Mouse (Mus musculus) thymus, adult 2 months (tissue): Measurements from ENCODE around the gene Hoxa10. TPM values are rescaled to one million over a fixed set of nuclear protein-coding genes. Genes with fewer than 3 reads are reported as not detected.

ENCODE experiments used
- DNase-seq: peaks from one replicate; pipeline ENCODE4 v3.0.0; 2021
- H3K27ac ChIP-seq: fragments of 200-500 bp; 2 replicates; pipeline ENCODE4 v1.5.1; 2012; ENCODE audit warnings: low read length, control low read depth; ENCODE audit not compliant: control insufficient read depth, insufficient read depth
- H3K27me3 ChIP-seq: fragments of 200-500 bp; 2 replicates; pipeline ENCODE4 v1.6.1; 2012; ENCODE audit warnings: mild to moderate bottlenecking, low read length, moderate library complexity, mixed read lengths; ENCODE audit not compliant: control insufficient read depth, insufficient read depth
- H3K36me3 ChIP-seq: fragments of 200-500 bp; 2 replicates; pipeline ENCODE4 v1.6.1; 2012; ENCODE audit warnings: mild to moderate bottlenecking, low read length, moderate library complexity; ENCODE audit not compliant: control insufficient read depth, insufficient read depth
- H3K4me1 ChIP-seq: fragments of 200-500 bp; replicated peaks from 2 replicates; pipeline ENCODE4 v1.6.1; 2012; ENCODE audit warnings: low read length; ENCODE audit not compliant: control insufficient read depth, insufficient read depth
- H3K4me3 ChIP-seq: fragments of 200-500 bp; 2 replicates; pipeline ENCODE4 v1.5.1; 2012; ENCODE audit warnings: mild to moderate bottlenecking, low read length, control low read depth, moderate library complexity; ENCODE audit not compliant: control insufficient read depth, insufficient read depth
- CTCF ChIP-seq: fragments of 200-500 bp; IDR thresholded peaks from 2 replicates; pipeline ENCODE4 v1.5.1; 2012; ENCODE audit warnings: mild to moderate bottlenecking, control low read depth, low read length, moderate library complexity, borderline replicate concordance; ENCODE audit not compliant: control insufficient read depth, poor library complexity, insufficient read depth; ENCODE audit errors: extremely low read depth
- POLR2A ChIP-seq: fragments of 200-500 bp; IDR thresholded peaks from 2 replicates; pipeline ENCODE4 v1.6.1; 2012; ENCODE audit warnings: mild to moderate bottlenecking, low read length, control low read depth, moderate library complexity; ENCODE audit not compliant: control insufficient read depth, poor library complexity, insufficient read depth; ENCODE audit errors: extremely low read depth
- WGBS: fragments of 180-500 bp; shearing (Covaris S2); methylation state at CpG from one replicate; pipeline ENCODE4 v1.1.7; 2018; 5-methylcytosine and 5-hydroxymethylcytosine counted together
- polyA plus RNA-seq: library from polyadenylated mRNA; depleted of rRNA; stranded (reverse); fragments of >200 nt; gene quantifications from 2 replicates; pipeline ENCODE4 v1.2.3, GENCODE M21; 2012

Hoxa10 gene
- polyA plus RNA-seq, 1 experiment: not detected

DNA sequence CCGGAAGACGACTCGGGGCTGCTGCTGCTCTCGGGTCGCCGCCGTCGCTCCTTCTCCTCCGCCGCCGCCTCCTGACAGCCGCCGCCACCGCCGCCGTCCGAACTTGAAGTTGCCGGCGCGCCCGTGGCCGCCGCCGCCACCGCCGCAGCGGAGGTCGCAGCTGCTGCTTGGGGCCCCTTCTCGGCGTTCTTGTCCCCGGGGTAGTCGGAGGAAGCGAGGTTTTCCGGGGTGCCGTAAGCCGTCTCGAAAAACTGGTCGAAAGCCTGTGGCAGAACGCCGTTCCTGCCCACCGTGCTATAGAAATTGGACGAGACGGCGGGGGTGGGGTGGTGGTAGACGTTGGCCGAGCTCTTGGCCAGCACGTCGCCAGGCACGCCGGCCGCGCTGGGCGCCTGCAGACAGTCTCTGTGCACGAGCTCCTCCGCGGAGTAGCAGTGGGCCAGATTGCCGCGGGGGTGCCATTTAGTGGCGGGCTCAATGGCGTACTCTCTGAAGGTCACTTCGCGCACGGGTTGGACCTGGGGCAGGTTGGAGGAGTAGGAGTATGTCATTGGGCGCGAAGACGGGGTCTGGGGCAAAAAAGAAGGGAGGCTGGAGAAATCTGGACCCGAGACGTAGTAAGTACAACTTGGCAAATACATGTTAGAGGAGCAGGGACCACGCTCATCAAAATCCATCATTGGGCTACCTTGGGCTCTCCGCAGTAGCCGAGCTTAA, 4.5 kb upstream of the Hoxa10 start:
- peaks cover 72% of the 10 kb centered on the region for H3K27me3 ChIP-seq
- H3K27ac ChIP-seq: no peak overlapping the region
- TF ChIP-seq CTCF: no peak
- no peak for TF ChIP-seq POLR2A
- H3K4me3 ChIP-seq: no peak overlapping the region
- no peaks in the 10 kb centered on the region for H3K36me3 ChIP-seq
- 3% methylated on average over 71 of the region's 71 CpGs for WGBS
- H3K4me1 ChIP-seq: peaks cover 16% of the 10 kb centered on the region
- no peak for DNase-seq

DNA sequence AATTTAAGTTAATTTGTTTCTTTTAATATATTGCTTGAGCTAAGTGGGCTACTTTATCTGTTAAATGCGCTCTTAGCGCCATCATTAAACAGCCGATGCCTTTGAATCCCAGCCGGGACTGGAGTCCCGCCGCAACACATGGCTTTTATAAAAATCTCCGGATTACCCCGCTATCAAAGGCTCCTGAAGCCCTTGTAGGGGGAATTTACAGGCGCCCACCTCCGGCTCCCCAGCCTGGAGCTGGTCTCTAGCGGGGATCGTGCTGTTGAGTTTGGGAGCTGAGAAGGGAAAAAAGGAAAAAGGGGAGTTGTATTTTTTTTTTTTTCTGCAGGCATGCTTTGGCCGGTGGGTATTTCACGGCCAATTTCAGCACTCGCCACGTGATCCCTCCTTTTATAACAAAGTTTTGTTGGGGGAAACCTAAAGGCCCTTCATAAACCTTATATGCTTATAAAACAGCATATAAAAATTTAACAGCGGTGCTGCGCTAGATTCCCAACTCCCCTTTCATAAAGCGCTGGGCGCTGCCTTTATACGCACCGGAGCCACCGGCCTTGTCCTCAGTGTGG, 3.9 kb upstream of the Hoxa10 start:
- Histone ChIP-seq H3K27me3 (peaks cover 72% of the 10 kb centered on the region), H3K27ac (no peak overlapping the region), H3K36me3 (no peaks in the 10 kb centered on the region), H3K4me1 (peaks cover 16% of the 10 kb centered on the region), H3K4me3 (no peak overlapping the region)
- WGBS: 8% methylated on average over 23 of the region's 23 CpGs
- TF ChIP-seq CTCF (no peak), POLR2A (no peak)
- no peak for DNase-seq

DNA sequence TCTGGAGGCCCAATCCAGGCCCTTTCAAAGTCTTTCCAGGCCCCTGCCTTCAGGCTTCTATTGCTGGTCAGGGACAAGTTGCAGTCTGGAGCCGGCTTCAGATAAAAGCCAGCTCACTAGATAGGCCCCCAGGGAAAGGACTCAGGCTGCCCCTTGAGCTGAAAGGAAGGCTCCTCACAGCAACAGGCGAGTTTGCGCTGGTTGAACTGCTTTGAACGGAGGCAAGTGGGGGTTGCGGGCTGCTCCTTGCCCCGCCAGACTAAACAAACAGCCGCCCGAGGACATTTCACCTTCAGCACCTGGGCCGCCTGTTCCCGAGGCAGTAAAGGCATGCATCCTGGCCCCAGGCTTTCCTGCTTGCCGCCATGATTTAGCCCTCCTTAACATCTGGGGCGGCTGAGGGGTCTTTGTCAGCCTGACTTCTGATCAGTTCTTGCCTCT, 3.0 kb upstream of the Hoxa10 start:
- Histone ChIP-seq H3K4me1 (peaks cover 13% of the 10 kb centered on the region), H3K4me3 (no peak overlapping the region), H3K36me3 (no peaks in the 10 kb centered on the region), H3K27ac (no peak overlapping the region), H3K27me3 (peaks cover 69% of the 10 kb centered on the region)
- DNase-seq: no peak
- WGBS: 20% methylated on average over 12 of the region's 12 CpGs
- TF ChIP-seq POLR2A (no peak), CTCF (no peak)

DNA sequence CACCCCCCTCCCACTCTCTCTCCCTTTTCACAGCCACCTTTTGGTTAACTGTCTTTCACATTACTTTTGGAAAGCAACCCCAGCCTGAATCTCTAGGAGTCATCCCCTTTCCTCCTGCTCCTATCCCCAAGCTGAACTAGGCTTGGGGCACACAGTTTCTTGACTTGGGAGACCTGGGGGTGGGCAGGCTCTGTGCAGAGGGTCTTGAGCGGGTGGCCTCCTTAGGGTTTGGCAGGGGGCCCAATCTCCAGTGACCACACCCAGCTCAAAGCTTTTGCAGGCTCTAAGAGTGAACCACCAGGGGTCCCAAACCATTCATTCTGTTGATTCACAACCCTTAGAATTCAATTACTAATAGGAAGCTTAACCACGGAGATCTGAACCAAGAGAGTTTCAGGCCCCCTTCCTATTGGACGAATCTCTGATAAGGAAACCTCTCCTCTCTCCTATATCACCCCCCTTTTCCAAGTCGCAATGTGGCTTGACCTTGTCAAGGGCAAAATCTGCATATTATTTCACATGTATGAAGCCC, 2.2 kb upstream of the Hoxa10 start:
- H3K36me3 ChIP-seq: no peaks in the 10 kb centered on the region
- TF ChIP-seq CTCF (no peak), POLR2A (no peak)
- peaks cover 13% of the 10 kb centered on the region for H3K4me1 ChIP-seq
- H3K4me3 ChIP-seq: no peak overlapping the region
- no peak overlapping the region for H3K27ac ChIP-seq
- H3K27me3 ChIP-seq: peaks cover 65% of the 10 kb centered on the region; the same call in 1 of the 2 replicates
- DNase-seq: no peak
- WGBS: 38% methylated on average over 4 of the region's 4 CpGs

DNA sequence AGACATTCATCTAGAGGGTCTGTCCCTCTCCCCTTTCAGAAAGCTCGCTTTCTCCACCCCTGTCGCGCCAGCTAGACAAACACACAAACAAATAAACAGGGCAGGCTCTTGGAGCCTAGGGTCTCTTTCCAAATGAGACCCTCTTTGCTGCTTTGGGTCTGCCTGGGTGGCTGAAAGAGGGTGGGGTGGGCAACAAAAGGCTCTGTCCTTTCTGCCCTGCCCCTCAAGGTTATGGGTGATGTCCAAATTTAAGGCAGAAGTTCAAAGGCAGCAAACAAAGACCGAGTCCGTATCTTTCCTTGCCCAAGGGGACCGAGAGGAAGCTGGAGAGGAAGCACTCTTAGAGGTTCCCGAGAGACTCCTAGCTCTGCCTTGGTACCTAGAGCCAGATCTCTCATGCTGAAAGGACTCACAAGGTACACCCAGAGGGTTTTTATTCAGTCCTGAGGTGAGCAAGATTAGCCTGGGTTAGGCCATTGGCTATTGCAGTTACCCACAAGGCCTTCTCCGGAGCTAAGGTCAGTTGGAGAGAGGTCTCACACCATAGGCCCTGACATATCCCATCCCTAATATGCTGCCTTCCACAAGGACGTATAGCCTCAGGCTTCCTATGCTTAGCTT, 457 bp upstream of the Hoxa10 start:
- no peak for DNase-seq
- Histone ChIP-seq H3K4me1 (peaks cover 12% of the 10 kb centered on the region), H3K27ac (no peak overlapping the region), H3K27me3 (peaks cover 58% of the 10 kb centered on the region), H3K4me3 (no peak overlapping the region), H3K36me3 (no peaks in the 10 kb centered on the region)
- TF ChIP-seq POLR2A: no peak
- 23% methylated on average over 9 of the region's 9 CpGs for WGBS

DNA sequence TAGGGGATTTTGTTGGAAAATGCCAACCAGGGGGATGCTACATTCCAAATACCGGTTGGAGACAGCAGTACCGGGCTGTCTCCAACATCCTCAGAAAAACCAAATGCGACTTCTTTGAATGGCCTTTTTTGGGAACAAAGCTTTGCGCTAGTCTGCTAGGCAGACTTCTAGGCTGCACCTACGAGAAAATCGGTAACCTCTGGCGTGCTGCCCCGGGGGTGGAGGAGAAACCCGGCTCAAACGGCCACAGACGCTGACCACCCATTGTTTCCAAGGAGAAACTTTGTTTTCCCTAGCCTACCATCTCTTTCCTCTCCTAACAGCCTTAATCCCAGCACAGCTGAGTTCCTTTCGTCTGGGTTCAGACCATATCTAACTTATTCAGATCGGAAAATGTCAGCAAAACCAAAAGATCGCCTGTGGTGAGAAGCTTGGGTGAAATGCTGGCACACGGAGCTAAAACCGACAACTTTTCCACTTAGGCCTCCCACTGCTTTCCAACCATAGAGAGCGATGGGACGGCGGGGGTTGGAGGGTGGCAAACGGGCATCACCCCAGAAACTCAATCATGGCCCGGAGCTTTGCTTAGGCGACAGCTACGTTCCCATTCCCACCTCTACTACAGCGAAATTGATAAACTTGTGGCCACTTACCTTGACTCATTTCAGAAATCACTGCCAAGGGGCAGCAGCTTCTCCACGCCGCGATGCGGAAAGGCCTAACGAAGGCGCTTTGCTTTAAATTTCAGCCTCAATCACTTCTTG, 847 bp downstream of the Hoxa10 start:
- WGBS: 10% methylated on average over 30 of the region's 30 CpGs

More for the DNA sequence above, 847 bp downstream of the Hoxa10 start:
- Histone ChIP-seq H3K36me3 (no peaks in the 10 kb centered on the region), H3K4me1 (peaks cover 1% of the 10 kb centered on the region; the same call in 1 of the 2 replicates), H3K27me3 (peaks cover 50% of the 10 kb centered on the region), H3K27ac (no peak overlapping the region), H3K4me3 (no peak overlapping the region)
- DNase-seq: no peak
- TF ChIP-seq POLR2A (no peak), CTCF (no peak)
